Mouse (Mus musculus) olfactory bulb, adult 2 months (tissue): Measurements from ENCODE around the gene Rhoh.

ENCODE experiments used
- CTCF ChIP-seq: fragments of 200-500 bp; IDR thresholded peaks from 2 replicates; pipeline ENCODE4 v1.5.1; 2012; ENCODE audit warnings: low read depth, mild to moderate bottlenecking, low read length, moderate library complexity; ENCODE audit not compliant: insufficient read depth
- POLR2A ChIP-seq: fragments of 200-500 bp; IDR thresholded peaks from 2 replicates; pipeline ENCODE4 v1.6.1; 2012; ENCODE audit warnings: mild to moderate bottlenecking, low read depth, low read length, moderate library complexity; ENCODE audit not compliant: insufficient read depth

GRCm38 (mm10) chr5:65868419-65868818 lies 7.4 kb downstream of the Rhoh start:
- TF ChIP-seq CTCF, result no peak
- TF ChIP-seq POLR2A, result no peak
